Mouse (Mus musculus): ENCODE results near the gene Fbxl15.

DNA sequence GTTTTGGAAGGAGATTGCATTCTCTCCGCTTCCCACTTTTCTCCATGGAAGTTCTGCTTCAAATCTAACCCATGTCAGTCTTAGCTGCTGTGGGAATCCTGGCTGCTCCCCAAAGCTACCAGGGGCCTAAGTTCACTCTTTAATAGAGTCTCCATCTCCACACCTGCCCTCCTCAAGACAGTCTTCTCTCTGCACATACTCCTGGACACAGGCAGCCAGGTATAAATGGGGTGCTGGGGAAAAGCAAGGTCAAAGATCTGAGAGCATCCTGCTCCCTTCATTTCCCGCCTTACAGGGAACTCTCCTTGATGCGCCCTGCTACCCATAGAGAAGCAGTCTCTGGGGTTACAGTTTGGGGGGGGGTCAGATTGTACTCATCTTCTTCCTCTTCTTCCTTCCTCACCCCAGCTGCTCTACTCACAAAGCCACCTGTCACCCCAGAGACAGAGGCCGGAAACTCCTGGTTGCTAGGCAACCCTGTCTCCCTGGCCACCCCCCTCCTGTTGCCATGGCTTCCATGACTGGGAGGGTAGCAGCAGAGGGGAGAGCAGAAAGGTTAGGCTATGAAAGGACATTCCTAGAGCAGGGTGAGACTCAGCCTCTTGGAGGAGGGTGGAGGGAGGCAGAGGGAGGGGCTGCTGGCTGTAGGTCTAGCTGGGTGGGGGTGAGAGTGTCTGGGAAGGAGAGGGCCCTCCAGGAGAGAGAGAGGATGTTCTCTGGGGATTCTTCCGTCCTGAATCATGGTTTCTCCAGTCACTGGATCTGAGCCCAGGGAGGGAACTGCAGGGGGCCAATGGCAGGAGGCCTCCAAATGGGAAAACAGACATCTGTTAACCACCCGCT, 6.7 kb upstream of the Fbxl15 start:
- TF ChIP-seq EP300 (IDR thresholded peaks at IDR 0.05; ENCODE audit: low read depth) (no peak), CTCF (IDR thresholded peaks at IDR 0.05; ENCODE audit: low read depth) (no peak)

Measured in liver, embryonic 14.5 days (tissue).